Mouse (Mus musculus): ENCODE data around the gene Ift88. TPM values are rescaled to one million over a fixed set of nuclear protein-coding genes. Genes with fewer than 3 reads are reported as not detected.
A peak's percentile ranks its signal among the peaks of the same experiment; 100 is the strongest.

Ift88 gene
- total and polyA plus RNA-seq, 3 experiments, result 6.7 to 12.3 (median 8.1) TPM

DNA sequence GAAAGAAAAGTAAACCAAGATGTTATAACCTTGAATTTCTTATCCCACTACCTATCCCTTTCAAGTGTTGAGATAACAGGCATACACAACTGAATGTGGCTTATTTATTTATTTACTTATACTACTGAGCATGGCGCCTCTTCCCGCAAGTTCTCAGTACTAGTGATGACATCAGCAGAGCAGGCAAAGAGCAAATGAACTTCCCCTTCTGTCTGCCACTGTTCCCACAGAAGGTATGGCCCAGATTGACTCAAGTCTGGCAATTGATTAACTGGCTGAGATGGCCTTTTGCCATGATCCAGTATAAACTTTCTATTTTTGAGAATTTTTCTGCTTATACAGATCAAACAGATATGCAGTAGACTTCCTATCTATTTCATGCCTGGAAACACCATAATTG lies 6.7 kb upstream of the Ift88 start:
- peak; percentile 19; the same call in 1 of the 2 replicates for TF ChIP-seq EP300 (IDR thresholded peaks at IDR 0.05; ENCODE audit: low read length)
- TF ChIP-seq ZKSCAN1 (IDR thresholded peaks at IDR 0.05; ENCODE audit: borderline replicate concordance, low read depth, low read length), result no peak
- no peak for TF ChIP-seq MEF2A (IDR thresholded peaks at IDR 0.05; ENCODE audit: borderline replicate concordance, low read depth, low read length)
- TF ChIP-seq PAX5 (IDR thresholded peaks at IDR 0.05; ENCODE audit: low read length), result no peak
- no peak for TF ChIP-seq IRF4 (IDR thresholded peaks at IDR 0.05; ENCODE audit: low read depth, low read length)
- no peak for TF ChIP-seq MAZ (IDR thresholded peaks at IDR 0.05; ENCODE audit: low read depth, low read length)
- TF ChIP-seq RCOR1 (conservative IDR thresholded peaks at IDR 0.05; ENCODE audit: low read depth, low read length), result no peak
- TF ChIP-seq POLR2A (IDR thresholded peaks at IDR 0.05; ENCODE audit: low read depth, low read length), result no peak
- no peak for TF ChIP-seq E2F4 (IDR thresholded peaks at IDR 0.05; ENCODE audit: insufficient replicate concordance, low read depth, low read length)
- TF ChIP-seq MYC (IDR thresholded peaks at IDR 0.05; ENCODE audit: low read depth, low read length), result no peak
- no peak for TF ChIP-seq MXI1 (IDR thresholded peaks at IDR 0.05; ENCODE audit: low read depth, low read length)
- TF ChIP-seq CHD2 (IDR thresholded peaks at IDR 0.05; ENCODE audit: low read length), result 0 out of 2 replicates have a peak, but pooled peaks have one; percentile 12
- TF ChIP-seq ZMIZ1 (IDR thresholded peaks at IDR 0.05; ENCODE audit: low read depth, low read length), result no peak
- Histone ChIP-seq H3K9ac (ENCODE audit: insufficient read depth, low read depth) (no peak overlapping the region), H3K36me3 (replicated peaks in 1 of 2; ENCODE audit: control insufficient read depth in 1 of 2, insufficient read depth in 1 of 2, low read length in 1 of 2) (no peaks in the 10 kb centered on the region), H3K4me3 (replicated peaks in 1 of 3; ENCODE audit: low read depth in 2 of 3, low read length in 2 of 3, poor library complexity in 1 of 3) (no peak overlapping the region), H3K9me3 (replicated peaks; ENCODE audit: low read length) (no peaks in the 10 kb centered on the region), H3K4me2 (ENCODE audit: insufficient read depth, low read depth, poor library complexity, severe bottlenecking) (no peak overlapping the region), H3K27ac (ENCODE audit: insufficient read depth, low read depth) (no peak overlapping the region), H3K79me2 (replicated peaks; ENCODE audit: control insufficient read depth, extremely low read depth, insufficient read depth, poor library complexity, severe bottlenecking) (no peaks in the 10 kb centered on the region), H3K4me1 (ENCODE audit: control insufficient read depth in 1 of 2, insufficient read depth in 2 of 2) (no peaks in the 10 kb centered on the region), H3K27me3 (replicated peaks) (no peaks in the 10 kb centered on the region)
- dilution Hi-C loops (cut with MboI; ENCODE audit: extremely low pct_ligation_motif_present, extremely low pct_unique_long_range_greater_than_20kb, low sequenced_read_pairs), result no loop called here
- peak; percentile 16 for DNase-seq (ENCODE audit: extremely low read depth)
- in situ Hi-C loops (cut with MboI; ENCODE audit: low pct_ligation_motif_present, low pct_unique_long_range_greater_than_20kb, low sequenced_read_pairs), result no loop called here

DNA sequence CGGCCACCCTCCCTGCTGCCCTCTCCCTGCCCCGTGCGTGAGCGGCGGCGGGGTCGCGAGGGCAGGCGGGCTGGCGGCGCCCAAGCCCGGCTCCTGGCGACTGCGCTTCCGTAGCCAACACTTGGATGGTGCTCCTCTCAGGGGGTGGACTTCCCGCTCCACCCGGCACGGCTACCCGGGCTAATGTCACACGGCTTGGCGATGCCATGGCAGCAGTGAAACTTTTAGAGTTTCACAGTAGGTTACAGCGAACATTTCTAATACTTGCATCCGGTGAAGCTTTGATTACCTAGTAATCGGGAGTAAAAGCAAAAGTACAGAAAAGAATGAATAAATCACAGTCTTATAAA lies 325 bp downstream of the Ift88 start:
- H3K9me3 ChIP-seq (replicated peaks; ENCODE audit: low read length), result no peaks in the 10 kb centered on the region
- peaks cover 3% of the 10 kb centered on the region in 2 experiments; a peak in 3 of 4 replicates for H3K4me1 ChIP-seq (ENCODE audit: control insufficient read depth in 1 of 2, insufficient read depth in 2 of 2)
- dilution Hi-C loops (cut with MboI; ENCODE audit: extremely low pct_ligation_motif_present, extremely low pct_unique_long_range_greater_than_20kb, low sequenced_read_pairs), result no loop called here
- TF ChIP-seq NRF1 (IDR thresholded peaks at IDR 0.05; ENCODE audit: low read depth, low read length), result no peak
- TF ChIP-seq E2F4 (IDR thresholded peaks at IDR 0.05; ENCODE audit: insufficient replicate concordance, low read depth, low read length), result no peak
- TF ChIP-seq SMC3 (IDR thresholded peaks at IDR 0.05; ENCODE audit: low read depth, low read length), result no peak
- TF ChIP-seq MXI1 (IDR thresholded peaks at IDR 0.05; ENCODE audit: low read depth, low read length), result no peak
- no peak for TF ChIP-seq JUN (IDR thresholded peaks at IDR 0.05; ENCODE audit: insufficient read depth, low read depth, low read length)
- no peak for TF ChIP-seq ELF1 (IDR thresholded peaks at IDR 0.05; ENCODE audit: low read depth, low read length)
- TF ChIP-seq ZNF384 (IDR thresholded peaks at IDR 0.05; ENCODE audit: low read depth, low read length), result no peak
- TF ChIP-seq POLR2A (IDR thresholded peaks at IDR 0.05; ENCODE audit: low read depth, low read length), result no peak; the same call in 1 of the 2 replicates
- no peak for TF ChIP-seq IRF4 (IDR thresholded peaks at IDR 0.05; ENCODE audit: low read depth, low read length)
- no peak for TF ChIP-seq CTCF (conservative IDR thresholded peaks at IDR 0.05 in 1 of 2, IDR thresholded peaks at IDR 0.05 in 1 of 2; ENCODE audit: low read depth in 2 of 2, low read length in 2 of 2)
- no peak for DNase-seq (ENCODE audit: extremely low read depth)
- no peaks in the 10 kb centered on the region for H3K36me3 ChIP-seq (replicated peaks in 1 of 2; ENCODE audit: control insufficient read depth in 1 of 2, insufficient read depth in 1 of 2, low read length in 1 of 2)
- peak overlapping the region; percentile 91 to 96 (median 95) for H3K4me3 ChIP-seq (replicated peaks in 1 of 3; ENCODE audit: low read depth in 2 of 3, low read length in 2 of 3, poor library complexity in 1 of 3)
- peak overlapping the region; percentile 50 for H3K9ac ChIP-seq (ENCODE audit: insufficient read depth, low read depth)
- no peaks in the 10 kb centered on the region for H3K27me3 ChIP-seq (replicated peaks)
- peak overlapping the region; percentile 53; the same call in 1 of the 2 replicates for H3K4me2 ChIP-seq (ENCODE audit: insufficient read depth, low read depth, poor library complexity, severe bottlenecking)
- in situ Hi-C loops (cut with MboI; ENCODE audit: low pct_ligation_motif_present, low pct_unique_long_range_greater_than_20kb, low sequenced_read_pairs), result no loop called here
- no peaks in the 10 kb centered on the region for H3K79me2 ChIP-seq (replicated peaks; ENCODE audit: control insufficient read depth, extremely low read depth, insufficient read depth, poor library complexity, severe bottlenecking)
- no peak overlapping the region for H3K27ac ChIP-seq (ENCODE audit: insufficient read depth, low read depth)
